Mouse (Mus musculus): ENCODE data around the gene Gm49355.
"Not testable (repeated sequence)": the region's sequence is repeated elsewhere in the genome, so short reads cannot be mapped to it uniquely, and the experiment has no call there.

Gm49355 gene

DNA sequence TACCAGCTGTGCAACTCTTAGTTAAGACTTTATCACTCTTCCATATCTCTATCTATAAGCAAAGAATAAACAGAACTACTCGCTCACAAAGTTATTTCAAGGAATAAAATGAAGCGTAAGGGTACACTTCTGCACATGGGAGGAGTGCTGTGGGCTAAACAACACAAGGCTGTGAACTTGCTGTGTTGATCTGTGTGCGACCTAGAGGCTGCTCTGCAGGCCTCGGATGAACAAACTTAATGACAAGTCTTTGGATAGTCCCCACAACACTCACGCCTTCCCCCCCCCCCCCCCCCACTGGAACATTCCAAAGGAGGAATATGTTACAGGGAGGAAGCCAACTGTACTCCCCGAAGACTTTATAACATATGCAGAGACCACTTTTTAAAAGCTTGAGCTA lies at the start of gene Gm49355:
Gene Gm49355 (plus strand): TSS at position 336 of the 400 bp plus-strand sequence.
- no peak for DNase-seq (ENCODE audit: extremely low read depth, insufficient read length, low spot score)

DNA sequence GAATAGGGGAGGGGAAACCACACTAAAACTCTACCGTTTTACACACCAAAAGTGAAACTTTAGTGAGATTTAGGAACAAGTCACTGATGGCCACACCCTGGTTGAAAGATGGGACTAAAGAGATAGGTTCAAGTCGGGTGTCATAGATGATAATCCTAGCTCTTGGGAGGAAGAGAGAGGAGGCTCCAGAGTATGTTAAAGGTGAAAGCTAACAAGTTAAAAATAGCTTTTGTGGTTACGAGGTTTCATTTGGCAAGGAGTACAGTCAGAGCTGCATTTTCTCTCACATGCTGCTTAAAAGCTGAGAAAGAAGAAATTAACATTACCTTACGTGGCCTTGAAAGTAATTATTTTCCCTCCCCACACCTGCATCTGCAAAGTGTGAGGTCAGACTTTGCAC lies 40.0 kb upstream of the Gm49355 start:
- DNase-seq (ENCODE audit: extremely low read depth, insufficient read length, low spot score): no peak

DNA sequence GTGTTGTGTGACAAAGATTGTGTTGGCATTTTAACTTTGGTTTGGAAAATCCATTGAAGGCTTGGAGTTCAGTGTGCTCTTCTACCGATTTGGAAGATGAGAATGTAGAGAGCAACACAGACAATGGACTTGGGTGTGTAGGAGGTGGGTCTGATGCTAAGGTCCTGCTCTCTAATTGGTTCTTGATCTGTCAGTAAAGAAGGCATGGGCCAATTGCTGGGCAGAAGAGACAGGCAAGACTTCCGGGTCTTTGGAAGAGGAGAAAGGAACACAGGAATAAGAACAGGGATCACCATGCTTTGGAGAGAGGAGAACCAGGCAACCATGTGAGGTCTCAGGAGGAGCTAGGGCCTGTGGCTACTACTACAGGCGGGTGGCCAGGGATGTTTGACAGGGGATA lies 7.7 kb upstream of the Gm49355 start:
- no peak for DNase-seq (ENCODE audit: extremely low read depth, insufficient read length, low spot score)

DNA sequence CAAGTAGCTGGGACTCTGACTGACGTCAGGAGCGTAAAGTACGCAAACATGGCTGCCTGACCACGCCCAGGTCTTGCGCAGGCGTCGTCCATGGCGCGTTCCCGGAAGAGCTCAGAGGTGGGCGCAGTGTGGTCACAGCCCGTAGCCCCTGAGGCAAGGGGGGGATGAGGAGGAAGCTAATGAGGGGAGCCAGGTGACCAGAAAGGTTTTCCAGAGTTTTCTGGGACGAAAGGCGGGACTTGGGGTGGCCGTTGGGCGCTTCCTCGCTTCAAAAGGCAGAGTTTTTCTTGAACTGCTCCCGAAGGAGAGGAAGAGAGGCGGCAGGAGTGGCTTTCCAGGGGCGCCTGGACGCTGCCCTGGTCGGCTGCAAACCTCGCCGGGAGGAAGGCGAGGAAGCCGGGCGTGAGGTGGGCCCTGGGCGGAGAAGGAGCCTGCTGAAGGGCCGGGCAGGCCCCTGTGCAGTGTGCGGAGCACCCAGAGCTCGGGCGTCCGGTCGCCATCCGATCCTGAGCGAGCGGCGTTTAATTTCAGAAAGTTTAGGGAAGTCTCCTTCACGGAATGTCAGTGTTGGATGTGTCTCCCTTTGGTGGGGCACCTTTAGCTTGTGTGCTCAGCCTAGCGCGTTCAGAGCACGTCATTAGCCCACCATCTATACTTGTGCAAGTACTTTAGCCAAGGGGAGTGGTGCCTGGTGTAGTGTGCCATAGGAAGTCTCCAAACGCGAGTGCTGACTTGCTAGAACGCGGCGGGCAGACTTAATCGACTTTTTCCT lies 551 bp downstream of the Gm49355 start, which contains the start of gene 3830406C13Rik:
Gene 3830406C13Rik (plus strand): TSS at position 33 of the 772 bp plus-strand sequence.
- peak; percentile 82 for DNase-seq (ENCODE audit: extremely low read depth, insufficient read length, low spot score)

DNA sequence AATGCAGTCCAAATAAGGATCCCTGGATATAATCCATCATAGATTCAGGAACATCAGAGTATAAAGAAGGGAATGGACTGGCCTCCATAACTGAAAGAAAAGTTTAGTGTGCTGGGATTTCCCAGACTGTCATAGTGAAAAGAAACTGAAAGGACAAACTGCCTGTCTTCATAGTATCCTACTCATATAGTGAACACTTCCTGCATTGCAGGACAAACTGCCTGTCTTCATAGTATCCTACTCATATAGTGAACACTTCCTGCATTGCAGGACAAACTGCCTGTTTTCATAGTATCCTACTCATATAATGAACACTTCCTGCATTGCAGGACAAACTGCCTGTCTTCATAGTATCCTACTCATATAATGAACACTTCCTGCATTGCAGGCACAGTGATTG lies 6.0 kb downstream of the Gm49355 start:
- DNase-seq (ENCODE audit: extremely low read depth, insufficient read length, low spot score): not testable (repeated sequence)

DNA sequence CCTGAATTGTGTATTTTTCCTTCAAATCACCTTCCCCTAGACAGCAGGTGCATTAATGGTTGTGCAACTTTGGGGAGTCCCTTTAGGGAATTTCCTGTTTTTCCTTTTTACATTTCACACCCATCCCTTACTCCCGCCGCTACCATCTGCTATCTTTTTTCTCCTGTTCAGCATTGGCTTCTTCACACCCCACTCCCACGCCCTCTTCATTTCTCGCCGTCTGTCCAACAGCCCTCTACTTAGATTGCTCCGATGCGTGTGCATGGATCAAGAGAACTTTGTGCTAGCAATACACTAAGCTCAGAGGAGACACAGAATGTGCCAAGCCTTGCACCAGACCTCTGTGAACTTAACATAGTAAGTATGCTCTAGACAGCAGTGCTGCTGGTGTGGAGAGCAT lies 12.6 kb downstream of the Gm49355 start:
- DNase-seq (ENCODE audit: extremely low read depth, insufficient read length, low spot score): no peak

DNA sequence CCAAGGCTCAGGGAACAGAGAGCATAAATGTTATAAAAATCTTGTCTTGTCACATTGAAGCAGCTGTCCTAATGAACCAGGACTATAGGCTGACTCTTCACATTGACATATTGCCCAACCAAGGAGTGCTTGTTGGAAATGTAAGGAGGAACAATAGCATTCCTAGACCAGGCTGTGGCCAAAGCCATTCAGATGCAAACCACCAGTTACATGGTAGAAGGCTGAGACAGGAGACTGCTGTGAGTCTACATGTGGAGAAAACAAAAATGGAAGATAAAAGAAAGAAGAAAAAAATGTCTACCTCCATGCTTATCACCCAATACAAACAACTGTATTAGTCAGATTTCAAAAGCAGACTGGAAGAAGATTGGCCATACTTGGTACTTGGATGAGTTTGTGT lies 15.4 kb downstream of the Gm49355 start:
- no peak for DNase-seq (ENCODE audit: extremely low read depth, insufficient read length, low spot score)

DNA sequence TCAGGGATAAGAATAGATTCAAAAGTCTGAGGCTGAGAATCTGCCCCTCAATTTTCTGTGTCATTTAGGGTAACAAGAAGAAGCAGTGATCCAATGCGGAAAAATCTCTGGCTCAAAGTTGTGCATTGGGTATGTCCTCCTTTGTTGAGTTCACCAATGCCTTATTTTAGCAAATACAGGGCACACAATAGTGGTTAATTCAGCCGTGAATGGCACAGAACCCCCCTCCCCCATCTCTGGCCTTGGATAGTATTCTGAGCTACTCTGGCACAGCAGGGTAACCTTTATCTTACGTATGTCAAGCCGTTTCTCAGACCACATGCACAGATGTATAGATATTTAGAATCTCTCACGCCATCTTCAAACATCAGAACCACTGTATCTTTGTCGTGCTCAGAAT lies 15.9 kb downstream of the Gm49355 start:
- no peak for DNase-seq (ENCODE audit: extremely low read depth, insufficient read length, low spot score)

DNA sequence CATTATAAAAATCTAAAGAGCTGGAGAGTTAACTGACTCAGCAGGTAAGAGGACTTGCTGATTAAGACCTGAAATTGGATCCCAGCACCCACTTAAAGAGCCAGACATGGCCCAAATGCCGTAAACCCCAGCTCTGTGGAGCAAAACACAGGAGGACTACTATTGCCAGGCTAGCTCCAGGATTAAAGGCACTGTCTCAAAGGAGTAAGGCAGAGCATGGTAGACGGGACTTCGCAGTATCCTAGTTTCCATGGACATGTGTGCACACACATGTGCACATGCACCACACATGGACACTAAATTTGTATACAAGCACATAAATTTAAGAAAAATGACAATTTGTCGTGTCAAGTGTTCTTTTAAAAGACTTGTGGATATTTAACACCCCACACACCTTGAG lies 16.5 kb downstream of the Gm49355 start:
- no peak for DNase-seq (ENCODE audit: extremely low read depth, insufficient read length, low spot score)

DNA sequence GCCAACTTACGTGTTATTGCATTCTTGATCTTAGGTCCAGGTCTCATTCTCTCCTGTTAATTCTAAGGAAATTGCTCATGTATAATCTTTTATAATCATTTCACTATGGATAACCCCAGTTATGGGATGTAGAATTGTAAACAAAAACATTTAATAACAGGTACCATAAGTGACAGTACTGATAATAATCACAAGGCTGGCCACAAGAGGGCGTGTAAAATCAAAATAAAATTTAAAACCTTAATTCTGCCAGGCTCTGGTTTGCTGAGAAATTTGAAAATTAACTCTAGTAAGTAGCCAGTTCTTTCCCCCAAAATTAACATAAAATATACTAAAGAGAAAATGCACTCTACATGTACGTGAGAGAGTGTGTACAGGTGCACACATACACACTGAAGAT lies 16.9 kb downstream of the Gm49355 start:
- DNase-seq (ENCODE audit: extremely low read depth, insufficient read length, low spot score): no peak

DNA sequence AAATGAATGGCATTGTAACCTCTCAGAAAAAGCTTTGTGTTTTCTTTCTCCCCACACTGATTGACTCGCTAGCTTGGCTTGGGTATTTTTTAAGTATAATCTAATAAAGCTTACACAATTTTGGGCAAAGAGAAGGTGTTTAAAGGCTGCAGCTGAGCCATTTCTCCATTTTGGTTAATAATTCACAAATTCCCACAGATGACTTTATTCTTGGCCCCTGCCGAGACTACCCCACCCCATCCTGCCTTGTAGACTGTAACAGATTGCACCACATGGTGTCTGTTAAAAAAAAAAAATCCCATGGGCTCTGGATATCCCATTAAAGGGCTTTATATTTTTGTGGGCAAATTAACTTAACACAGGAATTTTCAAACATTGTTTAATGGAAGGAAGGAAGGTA lies 19.3 kb downstream of the Gm49355 start:
- no peak for DNase-seq (ENCODE audit: extremely low read depth, insufficient read length, low spot score)

DNA sequence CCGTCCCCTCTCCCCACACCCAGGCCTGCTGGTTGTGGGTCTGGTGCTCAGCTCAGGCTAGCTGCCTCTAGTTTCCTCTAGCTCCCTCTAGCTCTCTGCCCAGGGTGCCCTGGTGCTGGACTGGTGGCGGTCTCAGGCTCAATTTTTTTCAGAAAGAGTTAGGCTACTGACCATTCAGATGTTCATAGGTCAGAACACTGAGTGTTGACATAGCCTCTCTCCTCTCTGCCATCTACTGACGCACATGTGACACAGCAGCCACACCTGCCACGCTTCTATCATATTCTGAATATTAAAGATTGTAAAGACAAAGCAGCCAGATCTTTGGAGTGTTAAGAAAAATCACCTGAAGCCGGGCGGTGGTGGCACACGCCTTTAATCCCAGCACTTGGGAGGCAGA lies 49.8 kb downstream of the Gm49355 start:
- no peak for DNase-seq (ENCODE audit: extremely low read depth, insufficient read length, low spot score)

DNA sequence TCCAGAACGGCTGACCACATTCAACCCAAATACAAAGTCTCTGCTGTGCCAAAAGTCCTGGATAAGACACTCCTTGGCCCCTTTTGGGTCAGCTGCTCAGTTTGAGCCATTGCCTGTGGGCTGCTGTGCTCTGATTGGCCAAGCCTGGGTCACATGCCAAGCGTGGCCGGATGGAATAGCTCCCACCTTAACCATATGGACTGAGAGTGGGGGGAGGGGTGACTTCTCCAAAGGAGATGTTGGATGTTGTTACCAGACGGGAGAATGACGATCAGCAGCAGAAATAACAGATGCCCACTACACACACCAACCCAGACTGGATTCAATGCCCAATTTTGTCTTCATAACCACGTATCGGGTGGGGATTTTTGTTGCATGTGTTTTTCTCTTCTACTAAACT lies 51.1 kb downstream of the Gm49355 start:
- DNase-seq (ENCODE audit: extremely low read depth, insufficient read length, low spot score): no peak

DNA sequence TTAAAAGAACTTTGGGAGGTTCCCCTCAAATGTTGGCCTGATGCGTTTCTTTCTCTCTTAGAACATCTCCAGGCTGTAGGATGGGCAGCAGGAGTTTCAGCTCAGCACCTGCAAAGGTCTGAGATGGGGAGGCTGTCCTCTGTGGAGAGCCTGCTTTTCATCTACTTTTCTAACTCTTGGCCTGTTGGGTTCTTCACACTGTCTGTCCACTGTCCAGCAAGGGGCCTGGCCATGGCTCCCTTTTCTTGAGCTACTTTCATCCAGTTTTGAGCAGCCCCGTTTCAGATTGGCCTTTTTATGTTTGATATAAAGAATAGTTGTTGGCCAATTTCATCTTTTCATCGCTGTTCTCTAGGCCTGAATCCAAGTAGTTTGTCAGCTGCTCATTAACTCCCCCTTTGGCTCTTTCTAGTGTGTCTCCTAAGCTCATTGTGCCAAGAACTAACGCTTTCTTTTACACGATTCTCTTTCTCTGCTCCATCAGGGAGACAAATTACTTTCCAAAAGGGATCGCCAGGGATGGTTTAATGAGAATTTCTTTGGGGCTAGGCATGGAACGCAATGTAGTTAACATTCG lies 53.7 kb downstream of the Gm49355 start:
- DNase-seq (ENCODE audit: extremely low read depth, insufficient read length, low spot score): no peak

DNA sequence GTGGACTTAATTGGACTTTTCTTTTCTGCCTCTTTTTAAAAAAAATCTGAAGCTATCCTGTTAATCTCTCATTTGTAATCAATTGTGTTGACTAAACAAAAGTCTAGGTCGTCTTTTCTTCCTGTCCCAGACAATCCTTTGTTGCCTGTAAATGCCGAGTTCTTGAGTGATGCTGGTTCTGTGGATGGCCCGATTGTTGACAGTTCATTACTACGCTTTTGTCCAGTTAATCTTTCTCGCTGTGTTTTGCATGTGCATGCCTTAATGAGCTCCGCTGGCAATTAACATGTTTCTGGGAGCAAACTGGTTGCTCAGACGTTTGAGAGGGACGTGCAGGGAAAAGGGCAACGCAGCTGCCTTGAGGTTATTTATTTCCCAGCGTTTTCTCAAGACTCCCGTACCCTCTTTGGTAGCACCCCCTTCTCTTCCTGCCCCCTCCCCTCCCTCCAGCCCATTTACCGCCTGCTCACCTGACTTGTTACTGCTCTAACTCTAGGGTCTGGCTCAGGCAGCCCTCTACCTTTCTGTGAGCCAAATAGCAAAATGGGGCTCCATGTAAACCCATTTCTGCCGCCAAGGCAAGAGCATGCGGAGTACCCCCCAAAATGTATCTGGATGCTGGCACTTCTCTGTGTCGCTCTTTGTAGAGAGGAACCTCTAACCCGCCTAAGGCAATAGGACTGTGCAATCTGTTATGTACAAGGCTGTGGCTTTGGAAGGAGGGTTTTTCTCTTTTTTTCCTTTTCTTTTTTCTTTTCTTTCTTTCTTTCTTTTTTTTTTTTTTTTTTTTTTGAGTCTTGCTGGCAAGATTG lies 54.4 kb downstream of the Gm49355 start:
- DNase-seq (ENCODE audit: extremely low read depth, insufficient read length, low spot score): no peak

DNA sequence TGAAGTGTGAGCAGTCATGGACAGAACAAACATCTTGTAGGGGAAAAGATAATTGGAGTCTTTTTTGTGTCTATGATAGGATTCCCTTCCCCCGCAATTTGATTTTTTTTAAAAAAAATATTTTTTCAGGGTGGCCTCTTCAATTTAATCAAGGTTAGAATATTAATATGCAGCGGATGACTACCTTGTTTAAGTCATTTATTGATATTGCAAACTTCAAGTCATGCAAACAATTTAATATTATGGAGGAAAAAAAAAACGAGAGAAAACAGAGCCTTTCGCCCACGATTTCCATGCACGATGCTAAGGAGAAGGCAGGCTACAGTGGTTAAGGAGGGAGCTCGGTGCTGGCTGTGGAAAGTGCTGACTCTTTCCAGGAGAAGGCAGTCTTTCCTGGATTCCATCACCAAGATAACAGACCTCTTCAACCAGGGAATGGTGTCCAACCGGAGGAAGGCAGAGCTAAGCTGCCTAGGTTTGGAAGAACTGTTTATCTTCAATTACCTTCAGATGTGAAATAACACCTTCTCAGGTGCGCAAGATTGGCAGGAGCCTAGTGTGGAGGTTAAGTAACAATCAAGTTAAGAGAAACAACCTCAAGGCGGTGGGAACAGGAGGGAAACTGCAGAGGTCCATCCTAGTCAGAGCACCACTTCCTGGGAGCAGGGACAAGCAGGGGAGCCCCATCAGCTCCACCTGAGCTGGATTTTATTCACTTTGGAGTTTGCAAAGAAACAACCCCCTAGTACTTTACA lies 55.2 kb downstream of the Gm49355 start:
- no peak for DNase-seq (ENCODE audit: extremely low read depth, insufficient read length, low spot score)

DNA sequence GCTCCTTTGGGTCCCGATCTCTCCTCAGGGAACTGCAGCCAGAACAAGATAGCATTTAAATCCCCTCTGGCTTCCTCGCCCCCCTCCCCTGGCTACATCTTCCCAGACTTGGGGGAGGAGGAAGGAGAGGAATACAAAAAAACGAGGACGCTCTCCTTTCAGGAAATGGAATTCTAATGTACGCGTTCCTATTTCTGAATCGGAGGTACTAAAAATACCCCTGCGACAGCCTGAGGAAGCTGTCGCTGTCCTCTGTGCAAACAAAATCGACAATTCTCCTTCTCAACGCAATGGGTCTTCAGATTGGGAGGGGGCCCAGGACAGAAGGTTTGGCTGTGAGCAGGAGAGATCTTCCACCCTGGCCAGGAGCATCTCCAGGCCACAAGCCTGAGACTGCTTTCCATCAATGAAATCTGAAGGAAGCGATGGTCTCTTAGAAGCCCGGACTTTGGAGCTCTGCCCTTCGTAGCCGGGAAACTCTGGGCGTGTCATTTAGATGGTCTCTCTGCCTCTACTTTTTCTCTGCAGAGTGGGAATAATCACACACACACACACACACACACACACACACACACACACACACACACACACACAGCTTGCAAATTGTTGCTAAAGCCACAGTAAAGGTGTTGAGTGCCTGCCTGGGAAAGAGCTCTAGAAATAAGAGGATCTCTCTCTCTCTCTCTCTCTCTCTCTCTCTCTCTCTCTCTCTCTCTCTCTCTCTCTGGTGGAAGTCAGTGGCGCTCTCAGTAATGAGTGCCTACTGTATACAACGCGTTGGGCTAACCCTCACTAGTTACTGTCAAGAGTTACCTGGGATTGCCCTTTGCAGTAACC lies 56.7 kb downstream of the Gm49355 start:
- no peak for DNase-seq (ENCODE audit: extremely low read depth, insufficient read length, low spot score)

DNA sequence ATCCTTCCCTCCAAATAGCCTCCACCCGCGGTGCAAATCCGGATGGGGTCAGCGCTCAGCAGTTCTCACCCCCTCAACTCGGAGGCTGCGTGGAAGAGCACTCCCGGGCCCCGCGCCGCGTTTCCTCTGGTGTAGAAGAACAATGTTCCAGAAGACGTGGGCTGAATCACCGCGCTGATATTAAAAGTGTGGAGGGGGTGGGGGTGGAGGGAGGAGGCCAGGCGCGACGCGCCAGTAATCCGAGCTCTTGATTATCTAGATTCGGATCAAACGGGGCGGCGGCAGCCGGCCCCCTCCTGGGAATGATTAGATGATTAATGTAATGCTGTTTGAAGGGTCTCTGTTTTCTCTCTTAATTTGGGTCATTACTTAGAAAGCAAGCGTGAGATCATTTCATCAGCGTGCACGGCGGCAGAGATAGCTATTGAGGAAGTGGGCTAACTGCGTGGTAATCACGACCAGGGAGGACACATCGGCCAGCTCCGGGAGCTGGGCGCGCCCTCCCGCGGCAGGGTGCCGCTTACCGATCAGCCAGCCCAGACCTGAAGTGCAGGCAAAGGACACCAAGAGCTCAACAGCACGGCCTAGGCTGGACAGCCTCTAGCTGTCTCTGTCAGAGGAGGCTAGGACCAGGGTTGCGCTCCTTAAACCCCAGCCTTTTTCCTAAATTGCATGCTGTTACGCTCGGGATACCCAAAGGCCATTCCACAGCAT lies 57.5 kb downstream of the Gm49355 start:
- no peak for DNase-seq (ENCODE audit: extremely low read depth, insufficient read length, low spot score)

DNA sequence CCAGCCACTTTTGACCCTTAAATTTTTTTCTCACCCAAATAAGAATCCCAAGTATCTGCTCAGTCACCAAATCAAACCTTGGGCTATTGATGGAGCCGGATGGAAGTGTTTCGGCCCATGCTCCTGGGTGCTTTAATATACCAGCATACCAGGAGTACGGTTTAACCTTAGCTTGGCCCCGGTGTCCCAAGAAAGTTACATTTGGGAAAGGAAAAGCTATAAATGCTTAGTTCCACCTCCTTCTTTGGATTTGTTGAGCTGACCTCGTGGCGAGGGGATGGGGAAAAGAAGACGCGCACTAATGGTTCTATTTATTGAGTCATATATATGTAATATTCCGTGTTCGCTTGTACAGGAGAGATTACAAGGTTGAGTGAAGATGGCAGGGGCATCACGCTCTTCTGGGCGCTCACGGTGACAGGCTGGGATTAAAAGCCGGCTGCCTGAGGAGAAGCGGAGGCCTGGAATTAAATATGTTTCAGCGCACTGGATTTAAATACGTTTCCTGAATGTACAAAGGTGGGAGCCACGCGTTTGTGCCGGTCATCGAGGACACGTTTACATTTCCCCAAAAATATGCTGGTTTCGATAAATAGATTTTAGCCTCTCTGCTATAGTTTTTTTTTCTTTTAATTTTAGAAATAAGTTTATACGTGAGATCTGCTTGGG lies 58.1 kb downstream of the Gm49355 start:
- DNase-seq (ENCODE audit: extremely low read depth, insufficient read length, low spot score): no peak

Measured in 3134 (cell line).